Comparison of ENCODE assay signal across 18 mouse cellular contexts in the genomic region with DNA sequence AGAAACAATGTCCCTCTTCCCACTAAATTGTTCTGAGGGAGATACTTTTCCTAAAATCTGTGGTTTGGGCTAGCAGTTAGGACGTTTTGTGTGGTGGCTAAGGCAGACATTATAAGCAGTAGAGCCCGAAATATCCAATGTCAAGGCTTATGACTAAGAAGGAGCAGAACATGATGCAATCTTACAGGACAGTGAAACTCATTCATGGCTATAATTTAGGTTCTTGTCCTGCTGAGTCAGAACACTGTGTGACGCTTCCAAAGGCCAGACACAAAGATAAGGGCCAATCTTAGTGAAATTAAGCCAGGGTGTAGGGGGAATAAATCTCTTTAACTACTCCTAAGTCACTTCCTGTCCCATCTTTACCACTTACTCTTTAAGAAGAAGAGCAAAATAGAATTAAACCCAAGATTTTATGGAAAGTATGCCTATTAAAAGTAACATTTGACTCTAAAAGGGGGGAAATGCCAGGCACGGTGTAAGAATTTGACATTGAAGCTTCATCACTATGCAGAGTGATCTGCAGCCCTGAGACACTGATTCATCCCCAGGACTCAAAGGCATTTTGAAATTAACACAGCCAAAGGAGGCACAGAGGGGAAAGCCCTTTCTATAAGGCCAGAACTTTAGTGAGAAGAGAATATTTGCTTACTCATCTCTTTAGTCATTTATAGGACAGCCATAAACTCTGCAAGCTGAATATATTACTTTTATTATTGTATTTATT. TPM values are rescaled to one million over a fixed set of nuclear protein-coding genes. Genes with fewer than 3 reads are reported as not detected.
A peak's percentile ranks its signal among the peaks of the same experiment; 100 is the strongest.
DNase-seq lines count a peak whose midpoint lies in the region; ATAC-seq and TF ChIP-seq lines count a peak whose summit lies in the region.
"Had no signal": no experiment of that assay in that cellular context is flagged by ENCODE, and none has a peak within 500 bp of the region (broad histone marks: within the 10 kb centered on the region; RNA-seq: fewer than 3 reads in every experiment).

No protein-coding gene starts in this region.

- no peak overlapping the region for H3K4me3 ChIP-seq in embryonic fibroblast, embryonic 13.5 days (ENCODE audit: insufficient read depth, low read length)
- H3K4me3 ChIP-seq: forebrain, embryonic 15.5 days; heart, embryonic 13.5 days; hindbrain, embryonic 13.5 days had no signal

- in situ Hi-C loops in Patski (cut with MboI; ENCODE audit: low pct_unique_long_range_greater_than_20kb), result no loop called here

- no peak for TF ChIP-seq CTCF in Patski (IDR thresholded peaks at IDR 0.05)
- TF ChIP-seq CTCF in embryonic fibroblast, embryonic 13.5 days (IDR thresholded peaks at IDR 0.05; ENCODE audit: borderline replicate concordance, insufficient read depth, low read length), result no peak

- H3K27ac ChIP-seq in embryonic fibroblast, embryonic 13.5 days (ENCODE audit: insufficient read depth, low read length), result peak overlapping the region; percentile 95
- H3K27ac ChIP-seq: forebrain, embryonic 15.5 days; heart, embryonic 13.5 days; hindbrain, embryonic 13.5 days had no signal

- H3K4me1 ChIP-seq in embryonic fibroblast, embryonic 13.5 days (ENCODE audit: control insufficient read depth, insufficient read depth, low read length), result peaks cover 10% of the 10 kb centered on the region
- H3K4me1 ChIP-seq: heart, embryonic 13.5 days; hindbrain, embryonic 13.5 days had no signal

- no peaks in the 10 kb centered on the region for H3K27me3 ChIP-seq in Patski
- H3K27me3 ChIP-seq: forebrain, embryonic 15.5 days; heart, embryonic 13.5 days; hindbrain, embryonic 13.5 days had no signal

- peak; percentile 54 for ATAC-seq in Patski
- no peak for ATAC-seq in activated CD4-positive, CD25-positive, alpha-beta regulatory T cell, adult 4 months
- ATAC-seq: forebrain, embryonic 15.5 days; inflammation-experienced regulatory T-cells, adult 6 months had no signal

- no peak for TF ChIP-seq POLR2A in embryonic fibroblast, embryonic 13.5 days (IDR thresholded peaks at IDR 0.05; ENCODE audit: low read depth, low read length)

- CTCF ChIA-PET in Patski (lab: Charles Lee), result no interaction called here

- peak; percentile 74 for DNase-seq in adrenal gland, adult 2 months
- no peak for DNase-seq in adrenal gland, postnatal 4 days (ENCODE audit: low spot score in 2 of 2)
- DNase-seq in 3T3-L1 (ENCODE audit: low read depth, low spot score) (peak; percentile 89), Patski (ENCODE audit: low read depth, low spot score) (no peak)
- no peak for DNase-seq in frontal cortex, adult 2 months (ENCODE audit: extremely low spot score in 1 of 2, low spot score in 1 of 2)
- no peak for DNase-seq in lung, postnatal 10 days
- DNase-seq: B cell, adult 2 months; cerebellum, adult 8-10 months; gastrocnemius, postnatal 36 days; kidney, adult 9 months; lung, adult 18-20 months; lung, postnatal 4 days had no signal

- POLR2A ChIA-PET in Patski (lab: Charles Lee), result interaction anchor here (1.1 kb wide), 1 partner anchor 10 kb away, joined by 4 read pairs; no protein-coding TSS in a partner anchor

RNA-seq across cellular contexts. Expression of gene Zfp365, which starts 13.3 kb away (rescaled TPM):
- total RNA-seq in adrenal gland, adult 2 months (2021), result 1 to 10 TPM; 1.7 to 2.3 TPM
- 0.61 and 0.79 TPM in 2 replicates for polyA plus RNA-seq in adrenal gland, adult 2 months (2012; rRNA removed)
- total RNA-seq in adrenal gland, postnatal 4 days (2021), result 1 to 10 TPM; 3.5 to 4.8 TPM
- polyA plus RNA-seq in Patski (2021), result 1.1 TPM
- 19.8 and 28.6 TPM in 2 replicates for polyA plus RNA-seq in embryonic fibroblast, embryonic 13.5 days (2011; ENCODE audit: insufficient read length, low read depth, missing spikeins)
- 246 and 258 TPM in 2 replicates for polyA plus RNA-seq in frontal cortex, adult 2 months (2012; rRNA removed)
- 1 to 10 TPM; 3.0 to 5.2 TPM for polyA plus RNA-seq in activated CD4-positive, CD25-positive, alpha-beta regulatory T cell, adult 4 months (2017; shearing (Covaris generic))

Comparison
In these comparisons a context has a peak if more than half of its experiments do, and no peak if none do; other contexts are left out.
1. DNase-seq: peak in adrenal gland, adult 2 months (single experiment) and 3T3-L1 (single experiment); none in adrenal gland, postnatal 4 days (0 of 2), Patski (single experiment), frontal cortex, adult 2 months (0 of 2) and lung, postnatal 10 days (single experiment).